Mouse (Mus musculus) cerebellum, adult 18-20 months (tissue): Measurements from ENCODE around the gene Bora.
"Not testable (repeated sequence)": the region's sequence is repeated elsewhere in the genome, so short reads cannot be mapped to it uniquely, and the experiment has no call there.

Source experiments
- DNase-seq, 2 experiments: peaks; one replicate each; pipeline ENCODE4 v3.0.0; 2021

The Bora gene

GRCm38 (mm10) chr14:99046031-99046781, at the start of gene Bora, which contains the start of gene Mzt1:
Gene Bora (plus strand): TSS chr14:99046222.
Gene Mzt1 (minus strand): TSS chr14:99046134.
- peak; percentile 92 to 94 for DNase-seq

GRCm38 (mm10) chr14:99010224-99010919, 35.6 kb upstream of the Bora start:
- DNase-seq, result no peak

GRCm38 (mm10) chr14:99010920-99011313, 35.1 kb upstream of the Bora start:
- no peak for DNase-seq

GRCm38 (mm10) chr14:99018691-99019090, 27.3 kb upstream of the Bora start:
- DNase-seq, result no peak

GRCm38 (mm10) chr14:99019136-99019808, 26.8 kb upstream of the Bora start:
- no peak for DNase-seq

- no peak for DNase-seq
Measured at GRCm38 (mm10) chr14:99022346-99023086, 23.5 kb upstream of the Bora start.

GRCm38 (mm10) chr14:99029987-99030386, 16.0 kb upstream of the Bora start:
- no peak for DNase-seq

GRCm38 (mm10) chr14:99031337-99031873, 14.6 kb upstream of the Bora start:
- DNase-seq, result no peak

- DNase-seq, result no peak
Measured at GRCm38 (mm10) chr14:99032596-99032995, 13.4 kb upstream of the Bora start.

- DNase-seq, result not testable (repeated sequence)
Measured at GRCm38 (mm10) chr14:99034851-99035250, 11.2 kb upstream of the Bora start.

- DNase-seq, result no peak
Measured at GRCm38 (mm10) chr14:99036039-99036438, 10.0 kb upstream of the Bora start.

- DNase-seq, result no peak
Measured at GRCm38 (mm10) chr14:99037703-99038102, 8.3 kb upstream of the Bora start.

GRCm38 (mm10) chr14:99039308-99039707, 6.7 kb upstream of the Bora start:
- not testable (repeated sequence) for DNase-seq

GRCm38 (mm10) chr14:99041416-99041815, 4.6 kb upstream of the Bora start:
- DNase-seq, result no peak

GRCm38 (mm10) chr14:99043499-99043898, 2.5 kb upstream of the Bora start:
- no peak for DNase-seq

GRCm38 (mm10) chr14:99044096-99044495, 1.9 kb upstream of the Bora start:
- peak in 1 of 2 experiments; percentile 17 for DNase-seq

- DNase-seq, result no peak
Measured at GRCm38 (mm10) chr14:99044718-99045117, 1.3 kb upstream of the Bora start.

- DNase-seq, result peak in 1 of 2 experiments; percentile 34
Measured at GRCm38 (mm10) chr14:99045378-99046030, 518 bp upstream of the Bora start.

- DNase-seq, result peak; percentile 11 to 22
Measured at GRCm38 (mm10) chr14:99046782-99047181, 760 bp downstream of the Bora start.

GRCm38 (mm10) chr14:99058959-99059586, 13.1 kb downstream of the Bora start:
- peak; percentile 41 to 54 for DNase-seq

- DNase-seq, result peak in 1 of 2 experiments; percentile 14
Measured at GRCm38 (mm10) chr14:99060616-99061015, 14.6 kb downstream of the Bora start.
